Mouse (Mus musculus): ENCODE results near the gene Rbms2. TPM values are rescaled to one million over a fixed set of nuclear protein-coding genes. Genes with fewer than 3 reads are reported as not detected.
"Not testable (repeated sequence)": the region's sequence is repeated elsewhere in the genome, so short reads cannot be mapped to it uniquely, and the experiment has no call there.

Gene Rbms2
- total RNA-seq, 1 experiment: 30.8 TPM

DNA sequence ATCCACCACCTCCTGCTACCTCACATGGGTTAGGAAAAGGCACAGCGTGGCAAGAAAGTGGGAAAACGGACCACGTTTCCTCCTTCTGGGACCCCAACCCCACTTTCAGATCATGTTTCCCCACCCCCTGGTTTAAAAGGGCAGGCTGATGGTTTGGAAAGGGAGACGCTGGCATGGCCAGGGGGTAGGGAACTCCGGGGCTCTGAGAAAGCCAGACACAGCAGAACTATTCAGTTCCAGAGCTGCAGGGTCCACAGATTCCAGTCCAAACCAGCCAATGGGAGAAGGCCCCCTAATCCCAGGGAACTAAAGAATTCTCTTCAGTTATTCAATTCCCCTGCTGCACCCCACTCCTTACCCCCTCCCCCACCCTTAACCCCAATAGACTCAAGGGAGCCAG, 45.0 kb upstream of the Rbms2 start:
- H3K36me3 ChIP-seq (ENCODE audit: control insufficient read depth, insufficient read depth, low read length, poor library complexity, severe bottlenecking): no peaks in the 10 kb centered on the region
- H3K9ac ChIP-seq (ENCODE audit: insufficient read depth, low read depth, low read length, poor library complexity, severe bottlenecking): no peak overlapping the region
- peaks cover 0 to 20% of the 10 kb centered on the region in 2 experiments; a peak in 2 of 4 replicates for H3K4me1 ChIP-seq (ENCODE audit: control insufficient read depth in 2 of 2, insufficient read depth in 2 of 2, low read length in 2 of 2, poor library complexity in 1 of 2)
- no peak for DNase-seq (ENCODE audit: low read depth, low spot score)
- H3K27ac ChIP-seq (ENCODE audit: insufficient read depth, low read depth, low read length, poor library complexity, severe bottlenecking): no peak overlapping the region
- TF ChIP-seq ZC3H11A (IDR thresholded peaks at IDR 0.05; ENCODE audit: borderline replicate concordance, low read depth, low read length) (no peak), CHD2 (IDR thresholded peaks at IDR 0.05; ENCODE audit: low read depth, low read length) (no peak), MAFK (IDR thresholded peaks at IDR 0.05; ENCODE audit: insufficient read depth, low read depth, low read length) (no peak), HCFC1 (IDR thresholded peaks at IDR 0.05; ENCODE audit: borderline replicate concordance, insufficient read depth, low read length) (no peak), ZNF384 (IDR thresholded peaks at IDR 0.05; ENCODE audit: low read depth, low read length) (no peak)
- in situ Hi-C loops (cut with MboI; ENCODE audit: low sequenced_read_pairs in 2 of 2, unreplicated experiment in 2 of 2): no loop called here
- H3K9me3 ChIP-seq (ENCODE audit: control insufficient read depth, insufficient read depth, low read depth, low read length): no peaks in the 10 kb centered on the region
- no peak overlapping the region for H3K4me3 ChIP-seq (ENCODE audit: insufficient read depth in 1 of 2, low read depth in 1 of 2, low read length in 2 of 2, poor library complexity in 1 of 2, severe bottlenecking in 1 of 2)

DNA sequence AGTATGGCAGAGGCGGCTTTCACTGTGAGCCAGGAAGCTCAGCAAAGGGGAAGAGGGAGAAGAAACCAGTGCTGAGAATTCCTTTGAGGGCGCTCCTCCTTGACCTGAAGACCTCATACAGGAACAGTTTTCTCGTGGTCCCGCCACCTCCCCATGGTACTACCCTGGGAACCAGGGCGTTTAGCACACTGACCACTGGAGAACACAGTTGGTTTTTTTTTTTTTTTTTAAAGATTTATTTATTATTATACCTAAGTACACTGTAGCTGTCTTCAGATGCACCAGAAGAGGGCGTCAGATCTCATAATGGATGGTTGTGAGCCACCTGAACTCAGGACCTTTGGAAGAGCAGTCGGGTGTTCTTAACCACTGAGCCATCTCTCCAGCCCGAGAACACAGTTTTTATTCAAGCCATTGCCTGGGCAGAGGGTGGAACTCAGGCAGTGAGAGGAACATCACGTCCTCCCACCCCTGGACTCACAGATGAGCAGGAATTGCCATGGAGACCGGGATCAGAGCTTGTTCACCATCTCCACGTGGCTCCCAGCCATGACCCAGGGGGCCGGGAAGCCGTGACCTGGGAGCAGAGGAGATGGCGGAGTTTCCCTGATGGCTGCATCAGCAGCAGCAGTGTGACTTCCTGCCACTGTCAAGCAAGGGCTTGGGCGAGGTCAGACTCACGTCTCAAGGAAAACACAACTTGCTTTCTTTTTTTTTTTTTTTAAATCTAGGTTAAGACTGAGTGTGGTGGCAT, 41.6 kb upstream of the Rbms2 start:
- Histone ChIP-seq H3K36me3 (ENCODE audit: control insufficient read depth, insufficient read depth, low read length, poor library complexity, severe bottlenecking) (no peaks in the 10 kb centered on the region), H3K9me3 (ENCODE audit: control insufficient read depth, insufficient read depth, low read depth, low read length) (no peaks in the 10 kb centered on the region), H3K27ac (ENCODE audit: insufficient read depth, low read depth, low read length, poor library complexity, severe bottlenecking) (no peak overlapping the region), H3K4me1 (ENCODE audit: control insufficient read depth in 2 of 2, insufficient read depth in 2 of 2, low read length in 2 of 2, poor library complexity in 1 of 2) (peaks cover 0 to 18% of the 10 kb centered on the region in 2 experiments; a peak in 2 of 4 replicates), H3K4me3 (ENCODE audit: insufficient read depth in 1 of 2, low read depth in 1 of 2, low read length in 2 of 2, poor library complexity in 1 of 2, severe bottlenecking in 1 of 2) (no peak overlapping the region), H3K9ac (ENCODE audit: insufficient read depth, low read depth, low read length, poor library complexity, severe bottlenecking) (peak overlapping the region; percentile 22; the same call in 1 of the 2 replicates)
- in situ Hi-C loops (cut with MboI; ENCODE audit: low sequenced_read_pairs in 2 of 2, unreplicated experiment in 2 of 2): no loop called here
- DNase-seq (ENCODE audit: low read depth, low spot score): no peak
- TF ChIP-seq ZNF384 (IDR thresholded peaks at IDR 0.05; ENCODE audit: low read depth, low read length) (peak; percentile 68; the same call in 1 of the 2 replicates), ZC3H11A (IDR thresholded peaks at IDR 0.05; ENCODE audit: borderline replicate concordance, low read depth, low read length) (no peak)

DNA sequence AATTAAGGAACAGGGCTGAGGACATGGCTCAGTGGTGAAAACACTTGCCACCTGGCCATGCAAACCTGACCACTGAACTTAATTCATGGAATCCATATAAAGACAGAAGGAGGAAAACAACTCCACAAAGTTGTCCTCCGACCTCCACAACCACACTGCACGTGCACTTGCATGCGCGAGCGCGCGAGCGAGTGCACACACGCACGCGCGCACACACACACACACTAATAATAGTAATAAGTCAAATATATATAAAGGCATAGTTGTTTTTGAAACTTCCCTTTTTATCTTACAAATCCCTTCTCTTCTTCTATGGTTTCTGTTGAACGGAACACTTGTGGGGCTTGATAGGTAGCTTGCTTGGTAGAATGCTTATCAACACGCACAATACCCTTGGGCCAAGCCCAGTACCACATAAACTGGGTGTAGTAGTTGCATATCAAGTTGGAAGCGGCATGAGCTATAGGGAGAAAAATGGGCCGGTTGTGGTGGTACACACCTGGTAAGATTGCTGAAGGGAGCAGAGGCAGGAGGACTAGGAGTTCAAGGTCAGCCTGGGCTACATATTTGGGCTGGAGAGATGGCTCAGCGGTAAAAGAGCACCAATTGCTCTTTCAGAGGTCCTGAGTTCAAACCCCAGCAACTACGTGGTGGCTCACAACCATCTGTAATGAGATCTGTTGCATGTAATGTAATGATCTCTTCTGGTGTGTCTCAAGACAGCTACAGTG, 38.5 kb upstream of the Rbms2 start:
- Histone ChIP-seq H3K27ac (ENCODE audit: insufficient read depth, low read depth, low read length, poor library complexity, severe bottlenecking) (no peak overlapping the region), H3K4me3 (ENCODE audit: insufficient read depth in 1 of 2, low read depth in 1 of 2, low read length in 2 of 2, poor library complexity in 1 of 2, severe bottlenecking in 1 of 2) (no peak overlapping the region), H3K4me1 (ENCODE audit: control insufficient read depth in 2 of 2, insufficient read depth in 2 of 2, low read length in 2 of 2, poor library complexity in 1 of 2) (peaks cover 0 to 4% of the 10 kb centered on the region in 2 experiments; a peak in 2 of 4 replicates), H3K36me3 (ENCODE audit: control insufficient read depth, insufficient read depth, low read length, poor library complexity, severe bottlenecking) (no peaks in the 10 kb centered on the region), H3K9ac (ENCODE audit: insufficient read depth, low read depth, low read length, poor library complexity, severe bottlenecking) (no peak overlapping the region), H3K9me3 (ENCODE audit: control insufficient read depth, insufficient read depth, low read depth, low read length) (no peaks in the 10 kb centered on the region)
- in situ Hi-C loops (cut with MboI; ENCODE audit: low sequenced_read_pairs in 2 of 2, unreplicated experiment in 2 of 2): no loop called here
- TF ChIP-seq HCFC1 (IDR thresholded peaks at IDR 0.05; ENCODE audit: borderline replicate concordance, insufficient read depth, low read length) (no peak), CHD2 (IDR thresholded peaks at IDR 0.05; ENCODE audit: low read depth, low read length) (no peak), ZC3H11A (IDR thresholded peaks at IDR 0.05; ENCODE audit: borderline replicate concordance, low read depth, low read length) (no peak), MAFK (IDR thresholded peaks at IDR 0.05; ENCODE audit: insufficient read depth, low read depth, low read length) (no peak), ZNF384 (IDR thresholded peaks at IDR 0.05; ENCODE audit: low read depth, low read length) (no peak)
- no peak for DNase-seq (ENCODE audit: low read depth, low spot score)

DNA sequence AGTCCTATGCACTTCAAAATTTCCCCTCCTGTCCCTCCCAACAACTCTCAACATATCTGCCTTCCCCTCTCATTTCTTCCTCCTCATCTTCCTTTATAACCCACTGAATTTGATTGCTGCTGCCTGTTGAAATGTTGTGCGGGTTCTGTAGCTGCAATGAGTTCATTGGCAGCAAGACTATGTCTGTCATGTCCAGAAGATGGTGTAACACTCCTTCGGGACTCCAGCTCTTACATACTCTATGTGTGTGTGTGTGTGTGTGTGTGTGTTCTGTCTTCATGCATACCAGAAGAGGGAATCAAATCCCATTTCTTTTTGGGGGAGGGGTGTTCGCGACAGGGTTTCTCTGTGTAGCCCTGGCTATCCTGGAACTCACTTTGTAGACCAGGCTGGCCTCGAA, 34.9 kb upstream of the Rbms2 start:
- Histone ChIP-seq H3K27ac (ENCODE audit: insufficient read depth, low read depth, low read length, poor library complexity, severe bottlenecking) (no peak overlapping the region), H3K4me3 (ENCODE audit: insufficient read depth in 1 of 2, low read depth in 1 of 2, low read length in 2 of 2, poor library complexity in 1 of 2, severe bottlenecking in 1 of 2) (no peak overlapping the region), H3K4me1 (ENCODE audit: control insufficient read depth in 2 of 2, insufficient read depth in 2 of 2, low read length in 2 of 2, poor library complexity in 1 of 2) (peaks cover 2 to 4% of the 10 kb centered on the region in 2 experiments; a peak in 1 of 4 replicates), H3K9ac (ENCODE audit: insufficient read depth, low read depth, low read length, poor library complexity, severe bottlenecking) (no peak overlapping the region), H3K9me3 (ENCODE audit: control insufficient read depth, insufficient read depth, low read depth, low read length) (no peaks in the 10 kb centered on the region), H3K36me3 (ENCODE audit: control insufficient read depth, insufficient read depth, low read length, poor library complexity, severe bottlenecking) (peaks cover 5% of the 10 kb centered on the region; the same call in 1 of the 2 replicates)
- TF ChIP-seq ZC3H11A (IDR thresholded peaks at IDR 0.05; ENCODE audit: borderline replicate concordance, low read depth, low read length): no peak
- no peak for TF ChIP-seq ZNF384 (IDR thresholded peaks at IDR 0.05; ENCODE audit: low read depth, low read length)
- no peak for TF ChIP-seq CHD2 (IDR thresholded peaks at IDR 0.05; ENCODE audit: low read depth, low read length)
- TF ChIP-seq HCFC1 (IDR thresholded peaks at IDR 0.05; ENCODE audit: borderline replicate concordance, insufficient read depth, low read length): no peak
- in situ Hi-C loops (cut with MboI; ENCODE audit: low sequenced_read_pairs in 2 of 2, unreplicated experiment in 2 of 2): no loop called here
- no peak for DNase-seq (ENCODE audit: low read depth, low spot score)

DNA sequence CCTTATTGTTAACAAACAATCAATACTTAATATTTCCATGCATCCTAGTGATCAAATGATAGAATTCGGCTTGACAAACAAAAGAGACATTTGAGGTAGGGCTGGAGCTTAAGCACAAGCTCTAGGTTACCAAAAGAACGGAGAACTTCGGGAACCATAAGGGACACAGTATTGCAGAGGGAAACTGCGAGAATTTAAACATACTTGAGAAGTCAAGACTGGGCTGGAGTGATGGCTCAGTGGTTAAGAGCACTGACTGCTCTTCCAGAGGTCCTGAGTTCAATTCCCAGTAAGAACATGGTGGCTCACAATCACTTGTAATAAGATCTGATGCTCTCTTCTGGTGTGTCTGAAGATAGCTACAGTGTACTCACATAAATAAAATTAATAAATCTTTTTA, 34.0 kb upstream of the Rbms2 start:
- DNase-seq (ENCODE audit: low read depth, low spot score); H3K9me3 ChIP-seq (ENCODE audit: control insufficient read depth, insufficient read depth, low read depth, low read length); H3K27ac ChIP-seq (ENCODE audit: insufficient read depth, low read depth, low read length, poor library complexity, severe bottlenecking); in situ Hi-C loops (cut with MboI; ENCODE audit: low sequenced_read_pairs in 2 of 2, unreplicated experiment in 2 of 2); H3K4me3 ChIP-seq (ENCODE audit: insufficient read depth in 1 of 2, low read depth in 1 of 2, low read length in 2 of 2, poor library complexity in 1 of 2, severe bottlenecking in 1 of 2); H3K9ac ChIP-seq (ENCODE audit: insufficient read depth, low read depth, low read length, poor library complexity, severe bottlenecking); H3K36me3 ChIP-seq (ENCODE audit: control insufficient read depth, insufficient read depth, low read length, poor library complexity, severe bottlenecking); H3K4me1 ChIP-seq (ENCODE audit: control insufficient read depth in 2 of 2, insufficient read depth in 2 of 2, low read length in 2 of 2, poor library complexity in 1 of 2): not testable (repeated sequence)

Measured in ES-E14 (cell line).